Mouse (Mus musculus): ENCODE results near the gene Tnfsf13. TPM values are rescaled to one million over a fixed set of nuclear protein-coding genes. Genes with fewer than 3 reads are reported as not detected.
"Not testable (repeated sequence)": the region's sequence is repeated elsewhere in the genome, so short reads cannot be mapped to it uniquely, and the experiment has no call there.

Tnfsf13 gene
- polyA plus RNA-seq, 1 experiment from 2014 or later: 1.0 TPM

DNA sequence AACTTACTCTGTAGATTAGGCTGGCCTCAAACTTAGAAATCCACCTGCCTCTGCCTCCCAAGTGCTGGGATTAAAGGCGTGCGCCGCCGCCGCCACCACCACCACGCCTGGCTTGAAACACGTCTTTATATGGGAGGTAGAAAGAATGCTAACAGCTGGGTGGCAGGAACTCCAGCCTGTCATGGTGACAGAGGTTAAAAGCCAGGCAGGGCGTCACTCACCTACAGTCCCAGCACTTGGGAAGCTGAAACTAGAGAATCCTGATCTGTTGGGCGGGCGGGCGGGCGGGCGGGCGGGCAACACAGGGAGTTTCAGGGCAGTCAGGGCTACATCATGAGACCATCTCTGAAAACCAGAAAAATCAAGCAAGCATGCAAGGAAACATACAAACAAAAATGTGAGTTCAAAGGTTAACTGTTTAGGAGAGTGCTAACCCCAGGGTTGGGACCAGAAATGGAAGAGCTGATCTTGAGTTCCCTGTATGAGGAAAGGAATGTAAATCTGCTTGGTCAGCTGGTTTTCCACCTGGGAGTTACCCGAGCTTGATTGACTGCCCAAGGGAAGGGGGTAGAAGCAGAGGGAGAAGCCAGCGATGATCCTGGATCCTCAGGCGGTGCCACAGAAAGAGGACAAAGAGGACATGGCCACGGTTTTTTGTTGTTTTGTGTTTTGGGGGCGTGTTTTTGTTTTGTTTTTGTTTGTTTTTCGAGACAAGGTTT lies 27.5 kb upstream of the Tnfsf13 start:
- peaks cover 6% of the 10 kb centered on the region; the same call in 1 of the 2 replicates for H3K4me1 ChIP-seq
- no peaks in the 10 kb centered on the region for H3K27me3 ChIP-seq
- no peak overlapping the region for H3K9ac ChIP-seq
- WGBS: 80% methylated on average over 20 of the region's 20 CpGs
- no peak for ATAC-seq (ENCODE audit: borderline replicate concordance, extremely low read depth, low FRiP score, low TSS enrichment)
- no peak overlapping the region for H3K4me2 ChIP-seq
- H3K4me3 ChIP-seq: no peak overlapping the region
- H3K9me3 ChIP-seq: no peaks in the 10 kb centered on the region
- H3K36me3 ChIP-seq: no peaks in the 10 kb centered on the region
- no peak overlapping the region for H3K27ac ChIP-seq

GRCm38 (mm10) chr11:69711082-69711481 lies 25.5 kb upstream of the Tnfsf13 start:
- Histone ChIP-seq H3K4me1 (peaks cover 4% of the 10 kb centered on the region; the same call in 1 of the 2 replicates), H3K36me3 (no peaks in the 10 kb centered on the region), H3K9ac (no peak overlapping the region), H3K9me3 (no peaks in the 10 kb centered on the region), H3K4me3 (no peak overlapping the region), H3K27me3 (no peaks in the 10 kb centered on the region), H3K27ac (no peak overlapping the region), H3K4me2 (no peak overlapping the region)
- WGBS: 56% methylated on average over 2 of the region's 2 CpGs
- ATAC-seq (ENCODE audit: borderline replicate concordance, extremely low read depth, low FRiP score, low TSS enrichment): no peak

GRCm38 (mm10) chr11:69710470-69710869 lies 24.9 kb upstream of the Tnfsf13 start:
- H3K9me3 ChIP-seq: no peaks in the 10 kb centered on the region
- H3K4me3 ChIP-seq: no peak overlapping the region
- H3K9ac ChIP-seq: no peak overlapping the region
- H3K27me3 ChIP-seq: no peaks in the 10 kb centered on the region
- H3K4me1 ChIP-seq: no peaks in the 10 kb centered on the region
- no peak for ATAC-seq (ENCODE audit: borderline replicate concordance, extremely low read depth, low FRiP score, low TSS enrichment)
- no peak overlapping the region for H3K27ac ChIP-seq
- H3K4me2 ChIP-seq: no peak overlapping the region
- WGBS: 72% methylated on average over 3 of the region's 3 CpGs
- H3K36me3 ChIP-seq: no peaks in the 10 kb centered on the region

DNA sequence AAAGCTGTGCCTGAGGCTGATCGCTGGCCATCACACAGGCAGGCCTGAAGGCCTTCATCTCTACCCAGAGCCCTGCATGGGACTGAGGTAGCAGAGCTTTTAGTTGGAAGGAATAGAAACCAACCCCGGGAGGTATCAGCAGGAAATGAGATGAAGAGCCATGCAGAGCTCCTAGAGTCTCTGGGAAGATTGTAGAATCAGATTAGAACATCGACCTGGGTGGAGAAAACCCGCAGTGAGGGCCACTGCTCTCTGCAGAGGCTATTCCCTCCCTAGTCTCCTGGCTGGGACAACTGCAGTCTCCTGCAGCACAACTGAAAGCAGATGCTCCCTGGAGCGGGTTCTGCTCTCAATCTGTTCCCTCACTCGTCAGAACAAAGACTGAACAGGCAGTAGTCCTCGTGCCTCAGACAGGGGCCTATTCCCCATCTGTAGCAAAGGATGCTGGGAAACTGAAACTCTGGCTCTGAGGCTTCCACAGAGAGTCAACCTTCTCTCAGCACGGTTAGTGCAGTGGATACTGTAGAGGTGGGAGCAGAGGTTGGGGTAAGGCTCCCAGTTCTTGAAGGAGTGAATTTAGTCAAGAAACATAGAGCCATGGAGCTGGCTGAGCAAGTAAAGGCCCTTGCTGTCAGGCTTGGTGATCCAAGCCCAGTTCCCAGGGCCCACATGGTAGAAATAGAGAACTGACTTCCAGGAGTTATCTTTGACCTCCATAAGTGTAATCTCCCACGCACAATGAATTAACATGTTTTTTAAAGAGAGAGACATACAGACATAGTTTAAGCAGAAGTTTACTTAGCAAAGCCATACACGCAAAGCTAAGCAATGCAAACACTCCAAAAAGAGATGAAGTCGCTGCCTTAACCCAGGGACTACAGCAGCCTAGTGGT lies 24.2 kb upstream of the Tnfsf13 start:
- WGBS: 45% methylated on average over 11 of the region's 11 CpGs
- no peak overlapping the region for H3K9ac ChIP-seq
- no peaks in the 10 kb centered on the region for H3K36me3 ChIP-seq
- H3K27ac ChIP-seq: no peak overlapping the region
- no peaks in the 10 kb centered on the region for H3K27me3 ChIP-seq
- no peak overlapping the region for H3K4me3 ChIP-seq
- H3K9me3 ChIP-seq: no peaks in the 10 kb centered on the region
- ATAC-seq (ENCODE audit: borderline replicate concordance, extremely low read depth, low FRiP score, low TSS enrichment): no peak
- H3K4me1 ChIP-seq: no peaks in the 10 kb centered on the region
- H3K4me2 ChIP-seq: no peak overlapping the region

DNA sequence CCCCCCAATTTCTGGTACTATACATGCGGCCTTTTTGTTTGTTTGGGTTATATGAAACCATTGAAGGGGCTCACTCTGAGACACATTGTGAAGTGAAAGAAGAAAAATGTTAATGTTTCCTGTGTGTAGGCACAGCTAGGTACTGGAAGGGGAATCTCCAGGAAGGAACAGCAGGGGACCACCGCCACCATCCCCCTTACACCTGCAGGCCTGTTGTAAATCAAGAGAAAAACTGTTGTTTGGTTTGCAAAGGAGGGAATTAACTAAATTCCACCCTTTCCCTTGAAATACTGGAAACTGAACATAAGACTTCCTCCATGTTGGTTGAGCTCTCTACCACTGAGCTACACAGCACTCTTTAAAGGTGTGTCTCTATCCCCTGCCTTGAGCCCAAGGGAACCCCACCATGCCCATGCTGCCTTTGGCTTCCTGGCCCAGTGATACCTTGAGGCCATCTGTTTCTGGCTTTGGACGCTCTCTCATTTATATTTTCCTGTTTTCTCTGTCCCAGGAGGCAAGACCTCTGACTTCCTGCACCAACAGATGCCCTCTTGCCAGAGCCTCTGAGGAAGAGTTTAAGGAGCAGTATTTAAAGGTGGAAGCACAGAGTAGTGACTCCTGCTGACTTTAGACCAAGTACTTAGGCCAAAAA lies 23.2 kb upstream of the Tnfsf13 start:
- ATAC-seq (ENCODE audit: borderline replicate concordance, extremely low read depth, low FRiP score, low TSS enrichment): no peak
- Histone ChIP-seq H3K4me3 (no peak overlapping the region), H3K9me3 (no peaks in the 10 kb centered on the region), H3K27me3 (no peaks in the 10 kb centered on the region), H3K9ac (no peak overlapping the region), H3K36me3 (no peaks in the 10 kb centered on the region), H3K4me1 (no peaks in the 10 kb centered on the region), H3K27ac (no peak overlapping the region), H3K4me2 (no peak overlapping the region)
- WGBS: 67% methylated on average over 3 of the region's 3 CpGs

DNA sequence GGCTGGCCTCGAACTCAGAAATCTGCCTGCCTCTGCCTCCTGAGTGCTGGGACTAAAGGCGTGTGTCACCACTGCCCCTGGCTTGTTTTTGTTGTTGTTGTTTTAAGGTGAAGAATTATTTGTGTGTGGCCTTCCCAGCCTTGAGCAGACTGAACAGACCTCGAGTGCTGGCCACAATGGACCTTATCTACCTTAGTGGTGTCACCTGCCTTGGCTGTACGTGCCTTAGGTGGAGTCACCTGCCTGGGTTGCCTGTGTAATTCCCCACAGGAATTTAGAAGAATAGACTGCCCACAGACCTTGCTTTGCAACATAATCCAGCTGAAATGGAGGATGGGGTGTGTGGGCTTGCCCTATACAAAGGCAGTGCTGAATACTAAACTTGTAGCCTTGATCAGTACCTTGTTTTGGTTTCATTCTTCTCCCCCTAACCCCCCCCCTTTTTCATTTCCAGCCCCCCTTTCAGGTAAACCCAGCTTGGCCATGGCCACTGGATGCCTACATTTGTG lies 22.3 kb upstream of the Tnfsf13 start:
- no peak overlapping the region for H3K9ac ChIP-seq
- H3K9me3 ChIP-seq: no peaks in the 10 kb centered on the region
- H3K4me3 ChIP-seq: no peak overlapping the region
- no peaks in the 10 kb centered on the region for H3K27me3 ChIP-seq
- no peaks in the 10 kb centered on the region for H3K36me3 ChIP-seq
- no peak overlapping the region for H3K27ac ChIP-seq
- H3K4me2 ChIP-seq: no peak overlapping the region
- H3K4me1 ChIP-seq: no peaks in the 10 kb centered on the region
- WGBS: 74% methylated on average over 4 of the region's 4 CpGs
- no peak for ATAC-seq (ENCODE audit: borderline replicate concordance, extremely low read depth, low FRiP score, low TSS enrichment)

GRCm38 (mm10) chr11:69707480-69707847 lies 21.9 kb upstream of the Tnfsf13 start:
- no peaks in the 10 kb centered on the region for H3K36me3 ChIP-seq
- WGBS: 80% methylated on average over 4 of the region's 4 CpGs
- no peak for ATAC-seq (ENCODE audit: borderline replicate concordance, extremely low read depth, low FRiP score, low TSS enrichment)

DNA sequence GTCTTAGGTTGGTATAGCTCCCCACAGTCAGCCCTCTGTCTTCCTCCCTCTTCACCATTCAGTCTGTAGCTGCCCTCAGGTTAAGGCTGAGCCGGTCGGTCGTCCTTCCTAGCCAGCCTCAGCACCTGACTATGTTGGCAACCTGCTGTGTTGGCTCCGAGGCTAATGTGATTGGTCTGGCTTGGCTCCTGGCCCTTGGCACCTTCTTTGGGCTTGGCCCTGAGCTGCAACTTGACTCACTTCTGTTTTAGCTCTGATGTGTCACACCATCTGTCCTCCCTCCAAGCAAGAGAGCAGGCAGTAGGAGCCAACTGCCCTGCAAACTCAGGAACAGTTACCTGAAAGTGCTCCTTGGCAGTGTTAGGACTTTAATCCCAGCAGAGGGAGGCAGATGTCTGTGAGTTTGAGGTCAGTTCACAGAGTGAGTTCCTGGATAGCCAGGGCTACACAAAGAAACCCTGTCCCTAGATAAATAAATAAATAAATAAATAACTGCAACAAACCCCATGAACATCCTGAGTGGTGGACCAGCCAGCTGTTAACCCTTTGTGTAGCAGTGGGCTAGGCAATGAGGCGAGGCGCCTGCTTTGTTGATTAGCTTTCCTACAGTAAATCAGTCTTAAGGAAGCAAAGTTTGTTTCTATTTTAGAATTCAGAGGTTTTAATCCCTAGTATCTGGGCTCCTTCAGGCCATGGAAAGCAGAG lies 21.3 kb upstream of the Tnfsf13 start:
- Histone ChIP-seq H3K4me1 (no peaks in the 10 kb centered on the region), H3K9me3 (no peaks in the 10 kb centered on the region), H3K4me3 (no peak overlapping the region), H3K4me2 (no peak overlapping the region), H3K36me3 (no peaks in the 10 kb centered on the region), H3K27ac (no peak overlapping the region), H3K27me3 (no peaks in the 10 kb centered on the region), H3K9ac (no peak overlapping the region)
- no peak for ATAC-seq (ENCODE audit: borderline replicate concordance, extremely low read depth, low FRiP score, low TSS enrichment)
- 41% methylated on average over 6 of the region's 6 CpGs for WGBS

More at GRCm38 (mm10) chr11:69707480-69707847, 21.9 kb upstream of the Tnfsf13 start:
- H3K9ac ChIP-seq: no peak overlapping the region
- no peak overlapping the region for H3K4me3 ChIP-seq
- no peak overlapping the region for H3K27ac ChIP-seq
- no peaks in the 10 kb centered on the region for H3K9me3 ChIP-seq
- H3K27me3 ChIP-seq: no peaks in the 10 kb centered on the region
- no peaks in the 10 kb centered on the region for H3K4me1 ChIP-seq
- H3K4me2 ChIP-seq: no peak overlapping the region

DNA sequence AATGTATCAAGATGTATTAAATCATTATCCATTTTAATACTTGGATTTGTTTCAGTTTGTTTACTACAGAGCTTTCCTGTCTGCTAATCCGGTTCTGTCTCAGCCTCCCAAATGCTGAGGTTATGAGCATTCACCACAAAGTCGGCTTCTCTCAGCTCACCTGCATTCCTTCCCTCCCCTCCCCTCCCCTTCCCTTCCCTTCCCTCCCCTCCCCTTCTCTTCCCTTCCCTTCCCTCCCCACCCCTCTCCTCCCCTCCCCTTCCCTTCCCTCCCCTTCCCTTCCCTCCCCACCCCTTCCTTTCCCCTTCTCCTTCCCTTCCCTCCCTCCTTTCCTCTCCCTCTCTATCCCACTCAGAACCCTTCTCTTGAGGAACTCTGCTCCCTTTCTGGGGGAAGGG lies 19.0 kb upstream of the Tnfsf13 start:
- no peaks in the 10 kb centered on the region for H3K4me1 ChIP-seq
- no peak for ATAC-seq (ENCODE audit: borderline replicate concordance, extremely low read depth, low FRiP score, low TSS enrichment)
- WGBS: 19% methylated on average over 2 of the region's 2 CpGs

DNA sequence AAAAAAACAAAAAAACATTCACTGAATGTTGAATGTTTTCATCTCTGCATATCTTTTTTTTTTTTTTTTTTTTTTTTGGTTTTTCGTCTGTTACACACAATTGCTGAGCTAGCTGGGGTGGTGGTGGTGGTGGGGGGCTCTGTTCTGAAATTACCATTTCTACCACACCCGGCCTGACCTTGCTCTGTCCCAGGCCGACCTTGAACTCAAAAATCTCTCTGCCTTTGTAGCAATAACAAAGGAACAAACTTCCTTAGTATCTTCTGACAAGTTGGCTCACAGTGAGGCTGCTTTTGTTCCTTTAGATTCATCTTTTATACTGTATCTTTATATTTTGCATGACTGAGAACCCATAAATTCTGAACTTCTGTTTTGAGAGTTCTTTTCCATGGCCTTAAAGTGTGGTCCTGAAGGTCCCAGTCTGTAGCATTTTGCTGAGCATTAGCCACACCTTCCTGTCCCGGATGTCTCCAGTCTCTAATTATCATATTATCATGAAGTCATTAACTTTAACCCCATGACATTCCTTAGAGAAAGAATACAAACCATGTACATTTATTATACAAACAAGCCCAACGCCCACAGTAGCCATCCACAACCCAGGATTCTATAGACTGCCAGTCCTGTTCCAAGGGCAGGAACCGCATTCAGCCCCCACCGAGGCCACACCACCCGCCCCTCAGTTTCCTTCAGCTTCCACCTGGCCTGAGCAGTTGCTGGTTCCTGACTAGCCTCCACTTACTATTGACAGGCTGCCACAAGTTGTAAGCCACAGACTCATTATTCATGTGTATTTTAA lies 18.4 kb upstream of the Tnfsf13 start:
- H3K36me3 ChIP-seq: no peaks in the 10 kb centered on the region
- 45% methylated on average over 8 of the region's 8 CpGs for WGBS
- H3K9ac ChIP-seq: no peak overlapping the region
- H3K27ac ChIP-seq: no peak overlapping the region
- H3K27me3 ChIP-seq: no peaks in the 10 kb centered on the region
- H3K9me3 ChIP-seq: no peaks in the 10 kb centered on the region
- H3K4me2 ChIP-seq: no peak overlapping the region
- H3K4me3 ChIP-seq: no peak overlapping the region
- no peaks in the 10 kb centered on the region for H3K4me1 ChIP-seq
- no peak for ATAC-seq (ENCODE audit: borderline replicate concordance, extremely low read depth, low FRiP score, low TSS enrichment)

More for the DNA sequence above, 19.0 kb upstream of the Tnfsf13 start:
- Histone ChIP-seq H3K36me3 (no peaks in the 10 kb centered on the region), H3K9ac (no peak overlapping the region), H3K27me3 (no peaks in the 10 kb centered on the region), H3K4me3 (no peak overlapping the region), H3K9me3 (no peaks in the 10 kb centered on the region), H3K4me2 (no peak overlapping the region), H3K27ac (no peak overlapping the region)

DNA sequence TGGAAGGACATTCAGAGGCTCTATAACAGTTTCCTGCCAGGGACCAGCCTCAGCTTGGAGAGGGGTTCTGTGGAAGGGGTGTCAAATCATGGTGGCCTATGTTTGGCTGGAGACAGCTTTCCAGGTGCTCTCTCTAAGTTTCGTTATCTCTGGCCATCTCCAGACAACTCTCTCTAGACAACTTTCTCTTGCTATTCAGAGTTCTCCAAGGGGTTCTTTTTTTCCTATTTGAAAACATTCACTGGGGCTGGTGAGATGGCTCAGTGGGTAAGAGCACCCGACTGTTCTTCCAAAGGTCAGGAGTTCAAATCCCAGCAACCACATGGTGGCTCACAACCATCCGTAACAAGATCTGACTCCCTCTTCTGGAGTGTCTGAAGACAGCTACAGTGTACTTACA lies 17.8 kb upstream of the Tnfsf13 start:
- not testable (repeated sequence) for H3K9me3 ChIP-seq; H3K27ac ChIP-seq; H3K9ac ChIP-seq; ATAC-seq (ENCODE audit: borderline replicate concordance, extremely low read depth, low FRiP score, low TSS enrichment); H3K4me1 ChIP-seq; H3K36me3 ChIP-seq; H3K27me3 ChIP-seq; H3K4me3 ChIP-seq; H3K4me2 ChIP-seq
- WGBS: 60% methylated on average over 3 of the region's 3 CpGs

Measured in lung, embryonic 15.5 days (tissue).